Mouse (Mus musculus) lung, postnatal 0 days (tissue): ENCODE data around the gene Gm20388. TPM values are rescaled to one million over a fixed set of nuclear protein-coding genes. Genes with fewer than 3 reads are reported as not detected.

Source experiments
- ATAC-seq: fragments of 200-750 bp; cut with Nextera tagmentation; 2 replicates; pipeline ENCODE4 v1.8.0; 2017; ENCODE audit warnings: moderate library complexity
- DNase-seq: peaks from one replicate; pipeline ENCODE4 v3.0.0-alpha.2; 2016; ENCODE audit warnings: low spot score
- H3K27ac ChIP-seq: fragments of 300-500 bp; sonication (generic); 2 replicates; pipeline ENCODE4 v1.5.1; 2014; ENCODE audit warnings: antibody characterized with exemption, mild to moderate bottlenecking, low read length, mixed read lengths
- H3K27me3 ChIP-seq: fragments of 300-500 bp; sonication (generic); replicated peaks from 2 replicates; pipeline ENCODE4 v1.6.1; 2014; ENCODE audit warnings: low read length, mixed read lengths; ENCODE audit not compliant: insufficient read depth
- H3K36me3 ChIP-seq: fragments of 300-500 bp; sonication (generic); 2 replicates; pipeline ENCODE4 v1.6.1; 2014; ENCODE audit warnings: low read length, mixed read lengths; ENCODE audit not compliant: insufficient read depth
- H3K4me1 ChIP-seq: fragments of 300-500 bp; sonication (generic); 2 replicates; pipeline ENCODE4 v1.6.1; 2014; ENCODE audit warnings: antibody characterized with exemption, low read depth, low read length, mixed read lengths; ENCODE audit not compliant: insufficient read depth
- H3K4me2 ChIP-seq: fragments of 300-500 bp; sonication (generic); replicated peaks from 2 replicates; pipeline ENCODE4 v1.6.1; 2014; ENCODE audit warnings: low read depth, mild to moderate bottlenecking, low read length, moderate library complexity, mixed read lengths
- H3K4me3 ChIP-seq: fragments of 300-500 bp; sonication (generic); 2 replicates; pipeline ENCODE4 v1.5.1; 2014; ENCODE audit warnings: low read depth, low read length
- H3K9ac ChIP-seq: fragments of 300-500 bp; sonication (generic); replicated peaks from 2 replicates; pipeline ENCODE4 v1.6.1; 2014; ENCODE audit warnings: low read depth, mild to moderate bottlenecking
- H3K9me3 ChIP-seq: fragments of 300-500 bp; sonication (generic); 2 replicates; pipeline ENCODE4 v1.6.1; 2016; ENCODE audit warnings: low read length, mixed read lengths
- CTCF ChIP-seq: IDR thresholded peaks from 2 replicates; pipeline ENCODE4 v1.5.1; 2016; ENCODE audit warnings: antibody characterized with exemption, mild to moderate bottlenecking
- EP300 ChIP-seq: IDR thresholded peaks from 2 replicates; pipeline ENCODE4 v1.6.1; 2016; ENCODE audit warnings: antibody characterized with exemption, mild to moderate bottlenecking, control low read depth
- WGBS: fragments of 180-500 bp; shearing (Covaris S2); extraction: QIAGEN DNeasy Blood & Tissue Kit; methylation state at CpG from one replicate; pipeline ENCODE4 v1.1.7; 2014; 5-methylcytosine and 5-hydroxymethylcytosine counted together
- polyA plus RNA-seq: library from polyadenylated mRNA; unstranded; fragments of >200 nt; fragmentation: Nextera tagmentation; extraction: Ambion mirVana; gene quantifications from 2 replicates; pipeline ENCODE4 v1.2.1, GENCODE M21; 2015

The Gm20388 gene
- polyA plus RNA-seq, 1 experiment from 2014 or later = not detected

- WGBS = 78% methylated on average over 16 of the region's 16 CpGs
- no peaks in the 10 kb centered on the region for H3K9me3 ChIP-seq
- DNase-seq (no peak), ATAC-seq (no peak)
- no peaks in the 10 kb centered on the region for H3K27me3 ChIP-seq
- H3K9ac ChIP-seq = no peak overlapping the region
- TF ChIP-seq CTCF = no peak
- TF ChIP-seq EP300 = no peak
- no peak overlapping the region for H3K27ac ChIP-seq
- H3K4me2 ChIP-seq = no peak overlapping the region
- H3K4me1 ChIP-seq = no peaks in the 10 kb centered on the region
- no peak overlapping the region for H3K4me3 ChIP-seq
- H3K36me3 ChIP-seq = no peaks in the 10 kb centered on the region
These were observed 2901.3 kb downstream of the Gm20388 start for GRCm38 (mm10) chr8:122811870-122812494.

GRCm38 (mm10) chr8:122812610-122813250, 2902.1 kb downstream of the Gm20388 start:
- Histone ChIP-seq H3K4me3 (no peak overlapping the region), H3K9ac (no peak overlapping the region), H3K4me1 (no peaks in the 10 kb centered on the region), H3K9me3 (no peaks in the 10 kb centered on the region), H3K27ac (no peak overlapping the region), H3K36me3 (no peaks in the 10 kb centered on the region), H3K4me2 (no peak overlapping the region), H3K27me3 (no peaks in the 10 kb centered on the region)
- ATAC-seq = no peak
- DNase-seq = no peak
- WGBS = 70% methylated on average over 14 of the region's 14 CpGs
- TF ChIP-seq CTCF = peak; percentile 50
- TF ChIP-seq EP300 = no peak

GRCm38 (mm10) chr8:122814608-122815007, 2904.0 kb downstream of the Gm20388 start:
- H3K4me1 ChIP-seq = no peaks in the 10 kb centered on the region
- H3K4me2 ChIP-seq = no peak overlapping the region
- H3K36me3 ChIP-seq = no peaks in the 10 kb centered on the region
- no peak overlapping the region for H3K27ac ChIP-seq
- WGBS = 49% methylated on average over 7 of the region's 7 CpGs
- ATAC-seq (no peak), DNase-seq (no peak)
- H3K27me3 ChIP-seq = no peaks in the 10 kb centered on the region
- H3K9ac ChIP-seq = no peak overlapping the region
- no peaks in the 10 kb centered on the region for H3K9me3 ChIP-seq
- no peak overlapping the region for H3K4me3 ChIP-seq
- TF ChIP-seq CTCF (no peak), EP300 (no peak)

GRCm38 (mm10) chr8:122816965-122817364, 2906.3 kb downstream of the Gm20388 start:
- H3K36me3 ChIP-seq = no peaks in the 10 kb centered on the region
- no peak overlapping the region for H3K4me2 ChIP-seq
- no peak overlapping the region for H3K4me3 ChIP-seq
- no peak overlapping the region for H3K27ac ChIP-seq
- H3K9ac ChIP-seq = no peak overlapping the region
- WGBS = 77% methylated on average over 6 of the region's 6 CpGs
- DNase-seq = no peak
- no peaks in the 10 kb centered on the region for H3K27me3 ChIP-seq
- ATAC-seq = no peak
- TF ChIP-seq EP300 = no peak
- TF ChIP-seq CTCF = no peak
- H3K9me3 ChIP-seq = no peaks in the 10 kb centered on the region
- no peaks in the 10 kb centered on the region for H3K4me1 ChIP-seq

GRCm38 (mm10) chr8:122817724-122818496, 2907.3 kb downstream of the Gm20388 start:
- no peak for DNase-seq

GRCm38 (mm10) chr8:122819776-122820175, 2909.1 kb downstream of the Gm20388 start:
- Histone ChIP-seq H3K36me3 (no peaks in the 10 kb centered on the region), H3K4me1 (no peaks in the 10 kb centered on the region), H3K9ac (no peak overlapping the region), H3K9me3 (no peaks in the 10 kb centered on the region), H3K4me2 (no peak overlapping the region), H3K27ac (no peak overlapping the region), H3K4me3 (no peak overlapping the region), H3K27me3 (no peaks in the 10 kb centered on the region)
- ATAC-seq (no peak), DNase-seq (no peak)
- TF ChIP-seq CTCF (no peak), EP300 (no peak)
- 37% methylated on average over 11 of the region's 11 CpGs for WGBS

More at GRCm38 (mm10) chr8:122817724-122818496, 2907.3 kb downstream of the Gm20388 start:
- Histone ChIP-seq H3K27ac (no peak overlapping the region), H3K4me2 (no peak overlapping the region), H3K9me3 (no peaks in the 10 kb centered on the region), H3K4me1 (no peaks in the 10 kb centered on the region), H3K4me3 (no peak overlapping the region), H3K27me3 (no peaks in the 10 kb centered on the region), H3K9ac (no peak overlapping the region), H3K36me3 (no peaks in the 10 kb centered on the region)
- 36% methylated on average over 13 of the region's 13 CpGs for WGBS
- TF ChIP-seq CTCF (no peak), EP300 (no peak)
- ATAC-seq = no peak
